Mouse (Mus musculus) CH12.LX (cell line): Measurements from ENCODE around the gene 1110002E22Rik.

ENCODE experiments used
- CHD2 ChIP-seq: IDR thresholded peaks from 2 replicates; pipeline ENCODE4 v1.6.1; 2011; ENCODE audit warnings: low read length, improper control_type of control experiment
- CTCF ChIP-seq, 2 experiments: IDR thresholded peaks in 1 of 2; conservative IDR thresholded peaks in 1 of 2; 2 replicates each; pipeline ENCODE4 v1.5.1; 2011 to 2012; ENCODE audit warnings: low read depth in 2 of 2, low read length in 2 of 2, improper control_type of control experiment in 1 of 2, inconsistent platforms in 1 of 2, mild to moderate bottlenecking in 1 of 2, moderate library complexity in 1 of 2
- EP300 ChIP-seq: IDR thresholded peaks from 2 replicates; pipeline ENCODE4 v1.6.1; 2011; ENCODE audit warnings: low read length, improper control_type of control experiment
- ETS1 ChIP-seq: conservative IDR thresholded peaks from 2 replicates; pipeline ENCODE4 v1.6.1; 2012; ENCODE audit warnings: low read depth, mild to moderate bottlenecking, inconsistent platforms, low read length, improper control_type of control experiment, moderate library complexity
- KAT2A ChIP-seq: IDR thresholded peaks from 2 replicates; pipeline ENCODE4 v1.6.1; 2012; ENCODE audit warnings: low read length, improper control_type of control experiment, inconsistent platforms; ENCODE audit not compliant: insufficient replicate concordance
- MAX ChIP-seq: IDR thresholded peaks from 2 replicates; pipeline ENCODE4 v1.6.1; 2011; ENCODE audit warnings: low read length, improper control_type of control experiment
- MAZ ChIP-seq: IDR thresholded peaks from 2 replicates; pipeline ENCODE4 v1.6.1; 2012; ENCODE audit warnings: low read depth, mild to moderate bottlenecking, inconsistent platforms, low read length, improper control_type of control experiment, moderate library complexity
- POLR2A ChIP-seq: IDR thresholded peaks from 2 replicates; pipeline ENCODE4 v1.6.1; 2011; ENCODE audit warnings: low read depth, mild to moderate bottlenecking, improper control_type of control experiment, low read length
- RAD21 ChIP-seq: IDR thresholded peaks from 2 replicates; pipeline ENCODE4 v1.6.1; 2011; ENCODE audit warnings: low read depth, mild to moderate bottlenecking, low read length, improper control_type of control experiment, moderate library complexity
- USF1 ChIP-seq: IDR thresholded peaks from 2 replicates; pipeline ENCODE4 v1.6.1; 2014; ENCODE audit warnings: low read depth, mild to moderate bottlenecking, inconsistent platforms, low read length, improper control_type of control experiment
- ZKSCAN1 ChIP-seq: IDR thresholded peaks from 2 replicates; pipeline ENCODE4 v1.6.1; 2012; ENCODE audit warnings: low read depth, inconsistent platforms, low read length, improper control_type of control experiment, borderline replicate concordance
- ZNF384 ChIP-seq: IDR thresholded peaks from 2 replicates; pipeline ENCODE4 v1.6.1; 2012; ENCODE audit warnings: low read depth, low read length, improper control_type of control experiment, inconsistent platforms

DNA sequence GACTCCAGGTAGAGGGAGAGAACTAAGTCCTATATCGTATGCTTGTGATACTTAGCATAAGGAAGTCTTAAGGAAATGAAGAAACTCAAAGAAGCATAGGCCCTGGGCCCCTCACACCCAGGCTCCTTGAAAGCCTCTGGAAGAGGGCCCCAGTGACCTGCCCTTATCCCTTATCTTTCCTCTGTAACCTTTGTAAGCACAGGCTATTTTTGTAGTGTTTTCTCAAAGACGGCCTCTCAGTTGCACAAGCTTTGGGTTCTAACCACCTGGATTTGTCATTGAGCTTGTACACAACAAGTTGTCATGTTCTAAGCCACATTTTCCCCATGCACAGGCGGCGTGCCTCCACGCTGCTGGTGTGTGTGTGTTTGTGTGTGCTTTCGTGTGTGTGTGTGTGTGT lies 64.3 kb downstream of the 1110002E22Rik start:
- TF ChIP-seq CTCF (conservative IDR thresholded peaks at IDR 0.05 in 1 of 2, IDR thresholded peaks at IDR 0.05 in 1 of 2; ENCODE audit: low read depth in 2 of 2, low read length in 2 of 2): no peak
- TF ChIP-seq KAT2A: no peak
- no peak for TF ChIP-seq POLR2A
- no peak for TF ChIP-seq RAD21
- TF ChIP-seq MAX: no peak
- no peak for TF ChIP-seq MAZ
- TF ChIP-seq CHD2: no peak
- TF ChIP-seq ETS1: no peak
- TF ChIP-seq USF1: no peak
- TF ChIP-seq ZKSCAN1: no peak
- TF ChIP-seq EP300: no peak
- TF ChIP-seq ZNF384: no peak
